Mouse (Mus musculus) lung, postnatal 36 days (tissue): ENCODE measurements around the gene Ctdspl.

Experiments
- DNase-seq: peaks from one replicate; pipeline ENCODE4 v3.0.0; 2022; ENCODE audit warnings: mixed read lengths

Ctdspl gene

DNA sequence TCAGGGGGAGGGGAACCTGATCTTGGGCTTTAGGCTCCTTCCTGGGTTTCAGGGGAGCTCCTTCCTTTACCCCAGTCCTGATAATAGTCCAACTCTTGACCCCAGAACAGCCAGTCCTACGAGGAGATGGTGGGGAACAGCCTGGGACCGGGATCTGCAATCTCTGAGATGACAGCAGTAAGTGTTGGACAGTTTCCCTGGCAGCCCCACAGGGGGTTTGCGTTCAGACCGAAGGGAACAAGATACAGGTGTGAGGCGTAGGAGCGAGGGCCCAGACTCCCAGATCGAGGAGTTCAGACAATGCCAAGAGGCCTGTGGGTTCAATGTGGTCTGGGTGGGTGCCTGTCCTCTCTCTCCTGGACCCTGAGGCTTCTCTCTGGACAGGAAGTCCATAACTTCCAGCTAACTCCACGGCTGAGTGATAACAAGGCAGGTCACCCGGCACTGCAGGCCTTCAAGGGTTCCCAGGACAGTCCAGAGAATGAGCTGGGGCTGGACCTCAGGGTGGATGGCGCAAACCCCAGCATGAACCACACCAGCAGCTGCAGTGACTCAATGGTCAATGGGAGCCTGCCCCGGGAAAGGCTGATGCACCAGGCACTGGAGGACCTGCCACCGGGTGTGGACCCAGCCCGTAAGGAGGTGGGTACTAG, 144.0 kb downstream of the Ctdspl start:
- DNase-seq = no peak

DNA sequence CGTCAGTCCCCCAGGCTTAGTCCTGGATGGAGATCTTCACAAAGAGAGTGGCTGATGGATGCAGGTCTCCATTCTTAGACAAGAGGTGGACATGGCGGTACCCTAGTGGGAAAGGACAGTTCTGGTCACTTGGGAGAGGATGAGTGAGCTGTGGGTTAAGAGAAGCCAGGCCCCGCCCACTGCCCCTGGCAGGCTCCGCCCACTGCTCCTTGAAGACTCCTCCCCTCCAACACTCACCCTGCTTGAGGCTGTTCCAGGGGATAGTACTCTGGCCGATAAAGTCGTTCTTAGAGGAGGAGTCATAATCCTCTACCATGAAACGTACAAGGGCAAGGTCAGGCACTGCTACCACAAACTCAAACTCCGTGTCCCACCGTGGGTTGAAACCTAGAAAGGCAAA, 145.5 kb downstream of the Ctdspl start:
- peak; percentile 26 for DNase-seq

DNA sequence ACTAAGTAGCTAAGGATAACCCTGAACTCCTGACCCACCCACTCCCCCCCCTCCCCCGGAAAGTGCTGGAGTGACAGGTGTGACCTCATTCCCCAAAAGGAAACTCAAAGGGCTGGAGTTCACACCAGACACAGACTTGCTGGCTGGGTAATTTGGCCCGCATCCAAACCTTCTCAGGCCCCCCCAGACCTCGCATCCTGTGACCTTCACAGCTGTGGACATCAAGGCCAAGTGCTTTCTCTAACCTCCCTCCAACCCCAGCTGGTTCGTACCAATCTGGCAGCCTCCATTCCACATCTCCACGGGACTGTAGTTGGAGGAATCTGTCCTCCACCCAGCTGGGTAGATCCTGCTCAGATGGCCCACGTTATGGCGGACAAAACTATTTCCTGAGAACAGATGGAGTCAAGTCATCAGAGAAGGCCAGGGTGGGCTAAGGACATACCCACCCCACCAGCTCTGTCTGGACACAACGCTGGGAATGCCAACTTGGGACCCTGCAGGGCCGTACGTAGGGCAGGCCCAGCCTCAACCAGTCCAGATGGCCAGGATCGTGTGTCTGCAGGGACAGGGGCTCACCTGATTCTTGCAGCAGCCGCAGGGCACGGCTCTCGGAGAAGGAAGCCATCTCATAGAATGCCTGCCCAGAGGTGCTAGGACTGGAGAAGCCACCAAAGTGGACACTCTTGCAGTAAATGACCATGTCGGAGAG, 147.1 kb downstream of the Ctdspl start:
- DNase-seq = no peak

DNA sequence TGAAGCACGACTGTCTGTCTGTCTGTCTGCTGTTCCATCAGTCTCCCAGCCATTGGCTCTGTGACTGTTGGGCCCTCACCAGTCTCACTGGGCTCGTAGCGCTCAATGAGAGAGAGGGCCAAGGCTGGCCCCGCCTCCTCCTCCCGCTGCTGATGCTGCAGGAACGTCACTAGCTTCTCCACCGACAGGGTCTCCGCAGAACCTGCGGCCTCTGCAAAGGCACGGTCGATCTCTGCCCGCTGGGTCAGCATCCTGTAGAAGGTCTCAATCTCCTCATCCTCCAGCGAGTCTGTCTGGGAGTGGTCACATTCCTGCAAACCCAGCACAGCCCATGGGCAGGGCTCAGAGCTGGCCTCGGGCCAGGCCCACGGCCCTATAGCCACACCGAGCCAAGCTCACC, 149.4 kb downstream of the Ctdspl start:
- no peak for DNase-seq

DNA sequence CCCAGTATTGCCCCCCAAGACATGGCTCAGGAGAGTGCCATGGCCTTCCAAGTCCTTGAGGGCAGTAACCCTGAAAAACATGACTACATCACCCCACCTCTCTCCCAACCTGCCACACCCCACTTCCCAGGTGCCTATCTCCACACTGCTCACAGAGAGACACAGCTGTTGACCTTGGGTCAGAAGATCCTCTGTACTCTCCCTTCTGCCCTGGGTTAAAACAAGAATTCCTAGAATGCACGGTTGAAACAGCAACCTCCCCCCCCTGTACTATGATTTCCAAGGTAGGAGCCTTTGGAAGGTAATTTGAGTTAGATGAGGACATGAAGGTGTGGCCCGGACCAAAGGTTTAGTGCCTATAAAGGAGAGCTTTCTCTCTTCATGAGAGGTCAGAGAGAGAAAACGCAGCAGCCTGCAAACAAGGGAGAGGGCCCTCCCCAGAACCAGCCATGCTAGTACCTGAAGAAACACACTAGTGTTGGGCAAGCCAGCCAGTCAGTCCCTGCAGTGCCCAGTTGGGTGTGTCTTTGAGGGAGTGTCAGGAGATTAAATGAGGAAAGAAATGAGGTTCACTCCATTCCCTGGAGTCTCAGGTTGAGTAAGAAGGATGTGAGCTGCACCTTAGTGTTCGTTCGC, 153.9 kb downstream of the Ctdspl start:
- DNase-seq = no peak

DNA sequence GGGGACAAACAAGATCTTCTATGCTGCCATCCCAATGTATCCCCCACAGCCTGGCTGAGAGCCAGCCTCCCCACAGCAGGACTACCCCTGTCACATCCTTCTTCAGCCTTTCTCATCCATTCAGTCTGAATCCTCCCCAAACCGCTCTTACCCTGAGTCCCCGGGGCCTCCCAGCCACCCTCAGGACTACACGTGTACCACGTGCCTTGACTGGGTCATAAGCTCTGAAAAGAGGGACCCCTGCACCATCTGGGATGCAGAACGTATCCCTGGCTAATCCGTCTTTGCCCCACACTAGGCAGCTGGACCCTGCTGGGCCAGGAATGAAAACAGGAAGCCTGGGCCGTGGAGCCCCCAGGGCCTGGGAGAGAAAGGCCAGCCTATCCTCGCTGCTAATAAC, 155.8 kb downstream of the Ctdspl start:
- DNase-seq = no peak

DNA sequence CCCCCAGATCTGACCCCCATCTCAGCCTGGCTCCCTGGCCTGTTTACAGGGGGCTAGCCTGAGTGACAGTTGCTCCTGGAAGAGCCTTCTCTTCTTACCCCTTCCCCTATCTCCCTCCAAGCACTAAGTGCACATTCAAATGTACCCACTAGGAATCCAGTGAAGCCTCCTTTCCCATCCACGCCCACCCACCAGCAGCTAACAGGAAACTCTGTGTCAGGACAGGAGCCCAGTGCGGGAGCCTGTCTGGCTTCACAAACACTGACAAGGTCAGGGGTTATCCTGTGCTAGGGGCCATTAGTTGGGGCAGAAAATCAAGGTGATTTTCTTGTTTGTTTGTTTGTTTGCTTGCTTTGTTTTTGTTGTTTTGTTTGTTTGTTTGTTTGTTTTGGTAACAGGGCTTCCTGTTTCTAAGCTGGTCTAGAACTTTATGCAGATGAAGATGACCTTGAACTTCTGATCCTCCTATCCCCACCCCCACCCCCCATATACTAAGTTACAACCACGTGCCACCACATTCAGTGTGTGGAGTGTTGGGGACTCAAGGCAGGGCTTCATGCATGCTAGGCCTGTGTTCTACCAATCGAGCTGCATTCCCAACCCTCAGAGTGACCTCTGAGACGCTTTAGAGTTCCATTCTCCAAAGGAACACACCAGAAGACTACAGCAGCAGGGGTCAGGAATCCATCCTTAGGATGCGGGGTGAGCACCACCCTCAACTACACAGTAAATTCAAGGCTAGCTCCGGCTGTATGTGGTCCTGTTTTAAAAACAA, 156.6 kb downstream of the Ctdspl start:
- DNase-seq = no peak

DNA sequence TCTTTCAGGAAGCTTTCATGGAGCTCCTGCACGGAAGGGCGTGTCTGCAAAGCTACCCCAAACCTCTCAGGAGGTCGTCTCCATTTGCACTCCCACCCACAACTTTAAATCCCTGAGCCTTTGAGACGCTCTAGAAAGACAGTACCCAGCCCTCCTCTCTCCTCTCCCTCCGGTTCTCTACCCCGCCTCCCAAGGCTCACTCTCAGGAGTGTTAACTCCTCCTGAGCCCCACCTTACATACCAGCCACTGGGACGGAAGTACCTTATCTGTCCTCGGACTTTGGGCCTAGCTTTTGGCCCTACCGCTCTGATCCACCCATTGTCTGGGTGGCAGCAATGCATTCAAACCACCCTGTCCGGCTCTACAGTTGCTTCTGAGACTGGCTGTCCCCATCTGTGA, 157.7 kb downstream of the Ctdspl start:
- no peak for DNase-seq

DNA sequence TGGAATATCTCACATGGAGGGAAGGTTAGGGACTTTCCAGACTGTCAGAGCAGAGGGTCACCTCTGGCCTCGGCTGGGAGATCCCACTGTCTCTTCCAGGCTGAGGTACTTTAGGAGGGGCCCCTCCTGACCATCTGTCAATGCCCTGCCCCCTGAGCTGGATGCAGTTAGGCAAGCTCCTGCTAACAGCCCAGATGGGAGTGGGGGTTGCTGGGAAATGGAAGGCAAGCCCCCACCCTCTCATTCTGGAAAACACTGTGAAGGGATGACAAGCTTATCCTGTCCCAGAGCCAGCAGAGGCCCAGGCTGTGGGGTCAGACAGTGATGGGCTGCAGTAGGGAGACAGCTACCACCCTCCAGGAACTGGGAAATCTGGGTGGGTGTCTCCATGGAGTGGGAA, 160.2 kb downstream of the Ctdspl start:
- DNase-seq = no peak

DNA sequence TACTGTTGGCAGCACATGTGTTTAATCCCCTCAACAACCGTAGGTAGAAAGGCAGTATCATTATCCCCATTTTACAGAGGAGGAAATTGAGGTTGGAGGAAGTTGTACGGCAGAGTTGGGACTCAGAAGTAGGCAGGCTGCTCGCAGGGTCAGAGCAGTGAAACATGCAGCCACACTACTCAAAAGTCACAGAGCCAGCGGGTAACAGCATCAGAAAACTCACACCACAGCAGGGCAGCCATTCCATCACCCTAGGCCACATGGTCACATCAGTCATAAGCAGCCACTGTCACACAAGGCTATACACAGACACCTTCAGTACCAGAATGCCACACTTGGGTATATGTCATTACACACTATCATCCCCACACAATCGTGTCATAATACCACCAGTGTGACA, 161.1 kb downstream of the Ctdspl start:
- DNase-seq = no peak

DNA sequence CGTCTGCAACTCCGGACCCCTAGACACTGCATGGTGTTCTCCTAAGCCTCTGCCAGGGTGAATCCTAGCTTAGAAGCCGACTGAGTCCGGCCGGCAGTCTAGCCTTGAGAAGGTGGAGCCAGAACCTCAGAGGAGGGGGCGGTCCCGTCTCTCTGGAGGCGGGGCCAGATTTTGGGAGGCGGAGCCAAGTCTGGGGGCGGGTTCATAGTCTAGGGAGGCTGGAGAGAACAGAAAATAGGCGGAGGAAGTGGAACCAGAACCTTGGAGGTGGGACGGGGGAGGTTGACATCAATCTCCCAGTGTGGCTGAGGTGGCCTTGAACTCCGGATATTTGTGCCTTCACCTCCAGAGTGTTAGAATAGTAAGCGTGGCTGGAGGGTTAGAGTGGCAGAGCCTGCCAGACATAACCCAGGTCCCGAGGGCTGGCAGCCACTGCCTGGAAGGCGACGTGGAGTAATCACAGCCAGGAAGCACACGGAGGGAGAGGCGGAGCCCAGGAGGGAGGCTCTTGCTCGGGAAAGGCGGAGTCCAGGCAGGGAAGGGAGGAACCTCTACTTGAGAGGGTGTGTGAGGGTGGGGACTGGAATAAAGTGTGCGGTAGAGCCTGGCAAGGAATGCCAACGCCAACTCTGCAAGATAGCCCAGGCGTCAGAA, 162.0 kb downstream of the Ctdspl start:
- DNase-seq = peak; percentile 95

DNA sequence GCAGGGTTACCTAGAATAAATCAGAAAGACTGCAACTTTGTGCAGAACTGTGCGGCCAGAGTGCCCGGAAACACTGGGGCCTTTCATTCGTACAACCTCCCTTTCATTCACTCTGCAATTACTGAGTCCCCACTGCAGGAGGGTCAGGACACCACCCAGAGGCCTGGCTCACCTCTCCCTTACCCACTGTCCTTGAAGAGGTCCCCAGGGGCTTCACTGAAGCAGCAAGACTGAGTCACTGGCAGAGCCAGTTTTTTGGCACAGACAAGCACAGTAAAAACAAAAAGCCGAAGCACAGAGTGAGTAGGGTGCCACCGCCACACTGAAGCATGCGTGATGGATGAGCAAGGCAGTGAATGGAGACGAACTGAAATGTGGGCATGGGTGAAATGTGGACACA, 163.2 kb downstream of the Ctdspl start:
- DNase-seq = no peak

DNA sequence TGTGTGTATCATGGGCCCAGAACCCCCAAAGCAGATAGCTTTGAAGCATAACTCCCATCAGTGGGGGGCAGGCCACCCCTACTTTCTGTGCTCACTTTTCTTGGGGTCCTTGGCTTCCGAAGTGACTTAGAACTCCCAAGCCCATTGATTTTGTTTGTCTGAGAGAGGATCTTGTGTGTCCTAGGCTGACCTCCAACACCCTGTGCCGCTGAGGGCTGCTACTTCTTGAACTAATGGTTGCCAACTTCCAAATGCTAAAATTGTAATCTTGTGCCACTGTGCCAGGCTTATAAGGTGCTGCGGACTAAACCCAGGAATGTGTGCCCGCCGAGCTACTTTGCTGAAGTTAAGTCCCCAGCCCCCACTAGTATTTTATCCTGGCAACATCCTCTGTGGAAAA, 164.2 kb downstream of the Ctdspl start:
- no peak for DNase-seq

DNA sequence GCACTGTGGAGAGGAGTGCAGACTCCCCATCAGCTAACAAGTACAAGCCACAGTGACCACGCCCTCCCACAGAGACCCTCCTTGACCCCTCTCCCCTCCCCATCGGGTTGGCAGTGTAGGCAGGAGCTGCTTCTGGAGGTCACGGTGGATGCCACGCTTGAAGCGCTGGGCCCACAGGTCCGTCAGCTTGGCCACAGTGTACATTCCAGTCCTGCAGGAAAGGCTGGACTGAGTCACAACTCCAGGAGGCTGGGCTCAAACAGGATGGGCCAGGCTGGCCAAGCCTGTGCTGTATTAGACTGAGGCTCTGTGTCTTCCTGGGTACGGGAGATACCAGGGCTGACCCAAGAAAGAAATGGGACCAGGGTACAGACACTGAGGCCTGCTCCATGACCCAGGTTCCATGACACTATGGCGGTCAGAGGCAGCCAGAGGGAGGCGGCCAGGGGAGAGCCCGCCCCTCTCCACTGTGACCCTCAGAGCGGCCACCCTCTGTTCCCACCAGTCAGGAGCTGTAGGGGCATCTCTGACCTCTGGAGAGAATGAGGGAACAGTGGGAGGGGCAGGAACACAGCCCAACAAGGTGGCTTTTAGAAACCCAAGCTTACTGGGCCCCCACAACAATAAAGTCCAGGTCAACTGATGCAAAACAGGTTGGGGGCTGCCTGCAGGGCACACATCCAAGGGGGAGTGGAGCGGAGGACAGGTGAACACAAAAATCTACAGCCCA, 165.5 kb downstream of the Ctdspl start:
- no peak for DNase-seq

DNA sequence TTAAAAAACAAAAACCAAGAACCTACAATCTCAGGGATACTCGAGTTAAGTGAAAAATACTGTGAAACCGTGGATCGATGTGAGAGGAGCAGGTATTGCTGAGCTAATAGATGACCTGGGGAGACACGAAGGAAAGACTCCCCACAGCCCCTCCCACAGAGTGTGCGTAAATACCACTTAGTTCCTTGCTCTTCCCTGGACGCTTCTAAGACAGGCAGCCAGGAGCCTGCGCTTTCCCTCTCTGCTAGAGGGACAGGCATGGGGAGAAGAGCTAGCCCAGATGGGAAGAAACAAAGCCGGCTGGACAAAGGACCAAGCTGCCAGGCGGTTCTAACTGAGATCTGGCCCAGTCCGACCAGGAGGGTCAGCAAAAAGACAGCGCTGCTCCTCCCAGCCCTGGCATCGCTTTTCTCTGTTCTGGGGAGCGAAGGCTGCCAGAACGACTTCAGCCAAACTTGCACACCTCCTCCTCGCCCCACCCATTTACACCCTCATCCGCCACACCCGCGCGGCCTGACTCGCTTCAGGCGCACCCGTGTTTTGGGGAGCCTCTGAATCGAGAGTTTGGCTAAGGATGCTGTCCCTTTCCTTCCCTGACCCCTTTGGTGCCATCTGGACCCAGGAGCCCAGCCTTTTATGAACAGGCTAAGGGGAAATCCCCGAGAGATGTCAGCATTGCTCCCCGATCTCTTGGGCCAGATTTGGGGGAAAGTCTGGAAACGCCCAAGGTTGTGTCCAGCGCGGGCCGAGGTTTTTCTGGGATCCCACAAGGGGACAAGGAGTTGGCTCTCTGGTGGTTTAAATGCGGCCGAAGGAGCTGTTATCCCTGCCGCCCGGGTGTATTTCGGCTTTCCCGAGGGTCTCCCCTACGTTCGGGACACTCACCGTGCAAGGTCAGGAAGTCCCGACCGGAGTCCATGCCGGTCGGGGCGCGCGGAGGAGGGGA, 166.5 kb downstream of the Ctdspl start:
- peak; percentile 42 for DNase-seq
